Mouse (Mus musculus): Measurements from ENCODE around the gene Spop. TPM values are rescaled to one million over a fixed set of nuclear protein-coding genes. Genes with fewer than 3 reads are reported as not detected.

Gene Spop
- total and polyA plus RNA-seq, 3 experiments: 69.3 to 170 (median 155) TPM

GRCm38 (mm10) chr11:95397843-95398835 lies 15.7 kb upstream of the Spop start:
- H3K36me3 ChIP-seq (ENCODE audit: control insufficient read depth, insufficient read depth, low read length): 0 out of 2 replicates have a peak, but pooled peaks cover 2% of the 10 kb centered on the region
- no peaks in the 10 kb centered on the region for H3K27me3 ChIP-seq (ENCODE audit: control insufficient read depth, insufficient read depth, low read length)
- DNase-seq: peak; percentile 65 to 86
- H3K4me1 ChIP-seq (ENCODE audit: control insufficient read depth, insufficient read depth, low read length): peaks cover 11% of the 10 kb centered on the region
- WGBS: 40% methylated on average over 14 of the region's 14 CpGs
- H3K9ac ChIP-seq (ENCODE audit: low read depth, low read length): peak overlapping the region; percentile 53
- peak overlapping the region; percentile 13; the same call in 1 of the 2 replicates for H3K27ac ChIP-seq
- TF ChIP-seq CTCF (IDR thresholded peaks at IDR 0.05): no peak; the same call in 1 of the 2 replicates
- TF ChIP-seq EP300 (IDR thresholded peaks at IDR 0.05; ENCODE audit: insufficient read depth, low read depth, low read length): peak; percentile 85
- TF ChIP-seq POLR2A (IDR thresholded peaks at IDR 0.05; ENCODE audit: insufficient read depth, low read depth, low read length): no peak
- intact Hi-C loops (cut with DNase I): loop anchor here (1.0 to 10.0 kb wide), 5 partner anchors 34 to 283 kb away; no protein-coding TSS in a partner anchor
- H3K79me2 ChIP-seq (replicated peaks; ENCODE audit: control insufficient read depth, insufficient read depth, low read length): no peaks in the 10 kb centered on the region
- H3K4me3 ChIP-seq: no peak overlapping the region

GRCm38 (mm10) chr11:95399520-95400020 lies 14.3 kb upstream of the Spop start:
- TF ChIP-seq EP300 (IDR thresholded peaks at IDR 0.05; ENCODE audit: insufficient read depth, low read depth, low read length) (no peak), POLR2A (IDR thresholded peaks at IDR 0.05; ENCODE audit: insufficient read depth, low read depth, low read length) (no peak), CTCF (IDR thresholded peaks at IDR 0.05) (no peak)
- intact Hi-C loops (cut with DNase I): loop anchor here (2.0 to 10.0 kb wide), 4 partner anchors 77 to 285 kb away; no protein-coding TSS in a partner anchor
- Histone ChIP-seq H3K4me1 (ENCODE audit: control insufficient read depth, insufficient read depth, low read length) (peaks cover 14% of the 10 kb centered on the region), H3K36me3 (ENCODE audit: control insufficient read depth, insufficient read depth, low read length) (0 out of 2 replicates have a peak, but pooled peaks cover 2% of the 10 kb centered on the region), H3K9ac (ENCODE audit: low read depth, low read length) (no peak overlapping the region), H3K27ac (no peak overlapping the region), H3K27me3 (ENCODE audit: control insufficient read depth, insufficient read depth, low read length) (no peaks in the 10 kb centered on the region), H3K79me2 (replicated peaks; ENCODE audit: control insufficient read depth, insufficient read depth, low read length) (no peaks in the 10 kb centered on the region), H3K4me3 (no peak overlapping the region)
- DNase-seq: no peak
- 69% methylated on average over 13 of the region's 13 CpGs for WGBS

GRCm38 (mm10) chr11:95401568-95401967 lies 12.3 kb upstream of the Spop start:
- peak overlapping the region; percentile 89 for H3K27ac ChIP-seq
- intact Hi-C loops (cut with DNase I): no loop called here
- WGBS: 92% methylated on average over 5 of the region's 5 CpGs

GRCm38 (mm10) chr11:95402196-95402595 lies 11.7 kb upstream of the Spop start:
- H3K79me2 ChIP-seq (replicated peaks; ENCODE audit: control insufficient read depth, insufficient read depth, low read length): no peaks in the 10 kb centered on the region
- peaks cover 15% of the 10 kb centered on the region for H3K4me1 ChIP-seq (ENCODE audit: control insufficient read depth, insufficient read depth, low read length)
- WGBS: 20% methylated on average over 5 of the region's 5 CpGs
- no peaks in the 10 kb centered on the region for H3K27me3 ChIP-seq (ENCODE audit: control insufficient read depth, insufficient read depth, low read length)
- H3K9ac ChIP-seq (ENCODE audit: low read depth, low read length): peak overlapping the region; percentile 16; the same call in 1 of the 2 replicates
- no peak for TF ChIP-seq EP300 (IDR thresholded peaks at IDR 0.05; ENCODE audit: insufficient read depth, low read depth, low read length)
- no peak for TF ChIP-seq CTCF (IDR thresholded peaks at IDR 0.05)
- TF ChIP-seq POLR2A (IDR thresholded peaks at IDR 0.05; ENCODE audit: insufficient read depth, low read depth, low read length): no peak
- 0 out of 2 replicates have a peak, but pooled peaks cover 2% of the 10 kb centered on the region for H3K36me3 ChIP-seq (ENCODE audit: control insufficient read depth, insufficient read depth, low read length)
- peak overlapping the region; percentile 89 for H3K27ac ChIP-seq
- no peak overlapping the region for H3K4me3 ChIP-seq
- DNase-seq: no peak
- intact Hi-C loops (cut with DNase I): no loop called here

More at GRCm38 (mm10) chr11:95401568-95401967, 12.3 kb upstream of the Spop start:
- H3K27me3 ChIP-seq (ENCODE audit: control insufficient read depth, insufficient read depth, low read length): no peaks in the 10 kb centered on the region
- H3K79me2 ChIP-seq (replicated peaks; ENCODE audit: control insufficient read depth, insufficient read depth, low read length): no peaks in the 10 kb centered on the region
- DNase-seq: no peak
- peaks cover 15% of the 10 kb centered on the region for H3K4me1 ChIP-seq (ENCODE audit: control insufficient read depth, insufficient read depth, low read length)
- TF ChIP-seq POLR2A (IDR thresholded peaks at IDR 0.05; ENCODE audit: insufficient read depth, low read depth, low read length) (no peak), CTCF (IDR thresholded peaks at IDR 0.05) (no peak), EP300 (IDR thresholded peaks at IDR 0.05; ENCODE audit: insufficient read depth, low read depth, low read length) (no peak)
- 0 out of 2 replicates have a peak, but pooled peaks cover 2% of the 10 kb centered on the region for H3K36me3 ChIP-seq (ENCODE audit: control insufficient read depth, insufficient read depth, low read length)
- H3K4me3 ChIP-seq: no peak overlapping the region
- H3K9ac ChIP-seq (ENCODE audit: low read depth, low read length): no peak overlapping the region

GRCm38 (mm10) chr11:95402658-95403101 lies 11.2 kb upstream of the Spop start:
- intact Hi-C loops (cut with DNase I): loop anchor here (1.0 kb wide), 1 partner anchor 11 kb away; no protein-coding TSS in a partner anchor
- TF ChIP-seq EP300 (IDR thresholded peaks at IDR 0.05; ENCODE audit: insufficient read depth, low read depth, low read length) (0 out of 2 replicates have a peak, but pooled peaks have one; percentile 29), CTCF (IDR thresholded peaks at IDR 0.05) (peak; percentile 13), POLR2A (IDR thresholded peaks at IDR 0.05; ENCODE audit: insufficient read depth, low read depth, low read length) (no peak)
- Histone ChIP-seq H3K79me2 (replicated peaks; ENCODE audit: control insufficient read depth, insufficient read depth, low read length) (no peaks in the 10 kb centered on the region), H3K4me1 (ENCODE audit: control insufficient read depth, insufficient read depth, low read length) (peaks cover 15% of the 10 kb centered on the region), H3K27ac (peak overlapping the region; percentile 89), H3K9ac (ENCODE audit: low read depth, low read length) (no peak overlapping the region), H3K4me3 (no peak overlapping the region), H3K36me3 (ENCODE audit: control insufficient read depth, insufficient read depth, low read length) (0 out of 2 replicates have a peak, but pooled peaks cover 2% of the 10 kb centered on the region), H3K27me3 (ENCODE audit: control insufficient read depth, insufficient read depth, low read length) (no peaks in the 10 kb centered on the region)
- peak in 1 of 2 experiments; percentile 64 for DNase-seq
- 5% methylated on average over 8 of the region's 8 CpGs for WGBS

Data from heart, adult 2 months (tissue).